22 mouse cellular contexts compared by ENCODE assay signal in the genomic region with DNA sequence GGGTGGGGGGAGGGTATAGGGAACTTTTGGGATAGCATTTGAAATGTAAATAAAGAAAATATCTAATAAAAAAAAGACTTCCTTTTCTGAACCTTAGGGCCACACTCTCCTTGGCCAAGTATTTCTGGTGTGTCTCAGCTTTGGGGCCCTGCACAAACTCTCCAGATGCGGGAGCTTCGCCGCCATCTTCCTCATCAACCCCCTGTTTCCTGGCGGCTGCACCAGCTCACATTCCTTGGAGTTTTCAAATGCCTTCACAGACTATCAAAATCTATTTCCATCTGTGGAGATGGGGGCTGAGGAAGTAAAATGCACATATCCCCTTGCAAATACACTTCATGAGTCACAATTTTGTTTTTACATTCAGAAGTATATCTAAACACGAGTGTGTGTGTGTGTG.
DNase-seq lines count a peak whose midpoint lies in the region; ATAC-seq and TF ChIP-seq lines count a peak whose summit lies in the region.
"Had no signal": no experiment of that assay in that cellular context is flagged by ENCODE, and none has a peak within 500 bp of the region (broad histone marks: within the 10 kb centered on the region; RNA-seq: fewer than 3 reads in every experiment).

No protein-coding gene starts in this region.

- H3K27me3 ChIP-seq in heart, embryonic 14.5 days (ENCODE audit: control insufficient read depth, insufficient read depth, low read length) = no peaks in the 10 kb centered on the region
- H3K27me3 ChIP-seq in heart, adult 2 months (ENCODE audit: control insufficient read depth, insufficient read depth, low read length) = no peaks in the 10 kb centered on the region
- no peaks in the 10 kb centered on the region for H3K27me3 ChIP-seq in intestine, embryonic 14.5 days (replicated peaks; ENCODE audit: control insufficient read depth, insufficient read depth, low read length)
- no peaks in the 10 kb centered on the region for H3K27me3 ChIP-seq in intestine, postnatal 0 days (replicated peaks; ENCODE audit: control insufficient read depth, insufficient read depth, low read length)
- H3K27me3 ChIP-seq in lung, postnatal 0 days (replicated peaks; ENCODE audit: insufficient read depth, low read length) = no peaks in the 10 kb centered on the region
- H3K27me3 ChIP-seq: embryonic facial prominence, embryonic 13.5 days; forebrain, embryonic 13.5 days; hindbrain, embryonic 13.5 days; intestine, embryonic 15.5 days had no signal

- H3K9me3 ChIP-seq in heart, embryonic 14.5 days (ENCODE audit: control insufficient read depth, low read length) = no peaks in the 10 kb centered on the region
- no peaks in the 10 kb centered on the region for H3K9me3 ChIP-seq in intestine, embryonic 14.5 days (ENCODE audit: control insufficient read depth, low read length)
- no peaks in the 10 kb centered on the region for H3K9me3 ChIP-seq in intestine, postnatal 0 days (ENCODE audit: control insufficient read depth)
- H3K9me3 ChIP-seq in lung, postnatal 0 days (ENCODE audit: low read length) = no peaks in the 10 kb centered on the region
- H3K9me3 ChIP-seq: embryonic facial prominence, embryonic 13.5 days; forebrain, embryonic 13.5 days; hindbrain, embryonic 13.5 days; intestine, embryonic 15.5 days had no signal

- H3K4me1 ChIP-seq in heart, embryonic 14.5 days (ENCODE audit: control insufficient read depth in 2 of 2, insufficient read depth in 2 of 2, low read length in 2 of 2) = peaks cover 14 to 45% of the 10 kb centered on the region in 2 experiments
- peaks cover 15% of the 10 kb centered on the region for H3K4me1 ChIP-seq in heart, adult 2 months (ENCODE audit: control insufficient read depth, insufficient read depth, low read length)
- H3K4me1 ChIP-seq in intestine, embryonic 14.5 days (replicated peaks; ENCODE audit: control insufficient read depth, insufficient read depth, low read length) = peaks cover 31% of the 10 kb centered on the region
- no peaks in the 10 kb centered on the region for H3K4me1 ChIP-seq in intestine, postnatal 0 days (replicated peaks; ENCODE audit: control insufficient read depth, insufficient read depth, low read length)
- peaks cover 10% of the 10 kb centered on the region; the same call in 1 of the 2 replicates for H3K4me1 ChIP-seq in lung, postnatal 0 days (ENCODE audit: insufficient read depth, low read depth, low read length)

- intact Hi-C loops in heart, adult 2 months (cut with DNase I) = no loop called here

- TF ChIP-seq EP300 in heart, adult 2 months (IDR thresholded peaks at IDR 0.05; ENCODE audit: insufficient read depth, low read depth, low read length) = no peak
- TF ChIP-seq EP300 in lung, postnatal 0 days (IDR thresholded peaks at IDR 0.05) = no peak

- H3K27ac ChIP-seq in heart, embryonic 14.5 days (replicated peaks in 1 of 2; ENCODE audit: control insufficient read depth in 1 of 2, insufficient read depth in 1 of 2, low read depth in 2 of 2, low read length in 2 of 2) = peak overlapping the region; percentile 44 to 64; a peak in 2 of 4 replicates
- no peak overlapping the region for H3K27ac ChIP-seq in heart, adult 2 months
- no peak overlapping the region for H3K27ac ChIP-seq in intestine, embryonic 14.5 days (ENCODE audit: low read depth)
- no peak overlapping the region for H3K27ac ChIP-seq in intestine, postnatal 0 days (ENCODE audit: low read depth, low read length)
- 0 out of 2 replicates have a peak overlapping the region, but pooled peaks have one; percentile 47 for H3K27ac ChIP-seq in lung, postnatal 0 days (ENCODE audit: low read length)
- H3K27ac ChIP-seq: embryonic facial prominence, embryonic 13.5 days; forebrain, embryonic 13.5 days; hindbrain, embryonic 13.5 days; hindbrain, postnatal 0 days; intestine, embryonic 15.5 days had no signal

- DNase-seq in heart, adult 11 months = peak; percentile 75
- no peak for DNase-seq in heart, adult 18-20 months
- DNase-seq in heart, adult 2 months = no peak
- DNase-seq in intestine, embryonic 14.5 days (ENCODE audit: low spot score) = peak; percentile 49
- DNase-seq in lung, postnatal 0 days (ENCODE audit: low spot score) = no peak
- no peak for DNase-seq in lung, postnatal 4 days
- DNase-seq: adrenal gland, postnatal 10 days; B cell, adult 2 months; cerebellum, adult 11-12 months; cerebellum, adult 9-10 months; cerebellum, postnatal 25 days; forebrain, postnatal 0 days; gastrocnemius, postnatal 14 days; kidney, adult 2 months had no signal

- WGBS in heart, embryonic 14.5 days = 20% methylated on average over 5 of the region's 5 CpGs
- 38% methylated on average over 5 of the region's 5 CpGs for WGBS in heart, adult 2 months
- 57% methylated on average over 5 of the region's 5 CpGs for WGBS in intestine, embryonic 14.5 days
- WGBS in intestine, postnatal 0 days = 71% methylated on average over 5 of the region's 5 CpGs
- whole genome bisulfite sequencing in lung, postnatal 0 days = 44% methylated on average over 5 of the region's 5 CpGs

- no peak for TF ChIP-seq POLR2A in heart, adult 2 months (IDR thresholded peaks at IDR 0.05; ENCODE audit: insufficient read depth, low read depth, low read length)

- no peak for TF ChIP-seq CTCF in heart, adult 2 months (IDR thresholded peaks at IDR 0.05)
- no peak for TF ChIP-seq CTCF in intestine, postnatal 0 days (IDR thresholded peaks at IDR 0.05; ENCODE audit: low read depth)
- no peak for TF ChIP-seq CTCF in lung, postnatal 0 days (IDR thresholded peaks at IDR 0.05)

- ATAC-seq in heart, embryonic 14.5 days (ENCODE audit: insufficient number of reproducible peaks, insufficient read depth, low FRiP score, low read depth) = no peak
- ATAC-seq in intestine, embryonic 14.5 days (replicated peaks; ENCODE audit: low FRiP score, low TSS enrichment, low read depth) = no peak
- ATAC-seq in intestine, postnatal 0 days = no peak
- no peak for ATAC-seq in lung, postnatal 0 days
- ATAC-seq: CD4-positive, CD25-positive, alpha-beta regulatory T cell, adult 4 months; forebrain, embryonic 13.5 days; forebrain, postnatal 0 days; hindbrain, postnatal 0 days; intestine, embryonic 15.5 days had no signal

- H3K79me2 ChIP-seq in heart, adult 2 months (replicated peaks; ENCODE audit: control insufficient read depth, insufficient read depth, low read length) = peaks cover 6% of the 10 kb centered on the region; the same call in 1 of the 2 replicates

- H3K4me2 ChIP-seq in heart, embryonic 14.5 days (ENCODE audit: low read length) = 0 out of 2 replicates have a peak overlapping the region, but pooled peaks have one; percentile 5
- no peak overlapping the region for H3K4me2 ChIP-seq in intestine, embryonic 14.5 days (ENCODE audit: low read length)
- H3K4me2 ChIP-seq in intestine, postnatal 0 days (replicated peaks; ENCODE audit: low read depth) = no peak overlapping the region
- no peak overlapping the region for H3K4me2 ChIP-seq in lung, postnatal 0 days (replicated peaks; ENCODE audit: low read depth, low read length)
- H3K4me2 ChIP-seq: embryonic facial prominence, embryonic 13.5 days; forebrain, embryonic 13.5 days; hindbrain, embryonic 13.5 days; intestine, embryonic 15.5 days had no signal

- no peak overlapping the region for H3K9ac ChIP-seq in heart, embryonic 14.5 days (ENCODE audit: low read length)
- no peak overlapping the region for H3K9ac ChIP-seq in heart, adult 2 months (ENCODE audit: low read depth, low read length)
- H3K9ac ChIP-seq in intestine, embryonic 14.5 days (ENCODE audit: low read length) = no peak overlapping the region
- H3K9ac ChIP-seq in intestine, postnatal 0 days (ENCODE audit: low read depth, low read length) = no peak overlapping the region
- no peak overlapping the region for H3K9ac ChIP-seq in lung, postnatal 0 days (replicated peaks; ENCODE audit: low read depth)
- H3K9ac ChIP-seq: embryonic facial prominence, embryonic 13.5 days; forebrain, embryonic 13.5 days; forebrain, postnatal 0 days; hindbrain, embryonic 13.5 days; intestine, embryonic 15.5 days had no signal

- peaks cover 7% of the 10 kb centered on the region for H3K36me3 ChIP-seq in heart, embryonic 14.5 days (ENCODE audit: control insufficient read depth, insufficient read depth, low read length)
- peaks cover 40% of the 10 kb centered on the region for H3K36me3 ChIP-seq in heart, adult 2 months (ENCODE audit: control insufficient read depth, insufficient read depth, low read length)
- H3K36me3 ChIP-seq in intestine, embryonic 14.5 days (ENCODE audit: control insufficient read depth, insufficient read depth, low read length) = 0 out of 2 replicates have a peak, but pooled peaks cover 5% of the 10 kb centered on the region
- H3K36me3 ChIP-seq in intestine, postnatal 0 days (ENCODE audit: control insufficient read depth, insufficient read depth) = no peaks in the 10 kb centered on the region
- H3K36me3 ChIP-seq in lung, postnatal 0 days (ENCODE audit: insufficient read depth, low read length) = no peaks in the 10 kb centered on the region
- H3K36me3 ChIP-seq: hindbrain, embryonic 13.5 days; intestine, embryonic 15.5 days had no signal

- no peak overlapping the region for H3K4me3 ChIP-seq in heart, embryonic 14.5 days (ENCODE audit: control insufficient read depth in 1 of 2, insufficient read depth in 1 of 2, low read depth in 1 of 2, low read length in 2 of 2)
- H3K4me3 ChIP-seq in heart, adult 2 months = no peak overlapping the region
- H3K4me3 ChIP-seq in intestine, embryonic 14.5 days (ENCODE audit: low read depth, low read length) = no peak overlapping the region
- H3K4me3 ChIP-seq in intestine, postnatal 0 days (ENCODE audit: low read depth, low read length) = no peak overlapping the region
- no peak overlapping the region for H3K4me3 ChIP-seq in lung, postnatal 0 days (ENCODE audit: low read depth, low read length)
- H3K4me3 ChIP-seq: embryonic facial prominence, embryonic 13.5 days; forebrain, embryonic 13.5 days; hindbrain, embryonic 13.5 days; intestine, embryonic 15.5 days had no signal

Comparison
In these comparisons a context has a peak if more than half of its experiments do, and no peak if none do; other contexts are left out.
1. DNase-seq: peak in heart, adult 11 months (single experiment) and intestine, embryonic 14.5 days (single experiment); none in heart, adult 18-20 months (0 of 2), heart, adult 2 months (0 of 2), lung, postnatal 0 days (single experiment) and lung, postnatal 4 days (0 of 2).
2. H3K27ac ChIP-seq: peak in heart, embryonic 14.5 days (2 of 2) and lung, postnatal 0 days (single experiment); none in heart, adult 2 months (single experiment), intestine, embryonic 14.5 days (single experiment) and intestine, postnatal 0 days (single experiment).